Mouse (Mus musculus) ES-Bruce4 (cell line): Measurements from ENCODE around the gene Uqcc1. TPM values are rescaled to one million over a fixed set of nuclear protein-coding genes. Genes with fewer than 3 reads are reported as not detected.

Source experiments
- H3K27ac ChIP-seq: 2 replicates; pipeline ENCODE4 v1.5.1; 2012; ENCODE audit warnings: low read length, inconsistent platforms; ENCODE audit not compliant: insufficient read depth
- H3K27me3 ChIP-seq: 2 replicates; pipeline ENCODE4 v1.6.1; 2012; ENCODE audit warnings: mild to moderate bottlenecking, low read length, inconsistent platforms; ENCODE audit not compliant: control insufficient read depth, poor library complexity, insufficient read depth, severe bottlenecking
- H3K36me3 ChIP-seq: 2 replicates; pipeline ENCODE4 v1.6.1; 2012; ENCODE audit warnings: inconsistent platforms, mild to moderate bottlenecking, low read length, moderate library complexity; ENCODE audit not compliant: control insufficient read depth, poor library complexity, insufficient read depth, severe bottlenecking
- H3K4me1 ChIP-seq: one replicate; pipeline ENCODE4 v1.8.1; 2011; ENCODE audit warnings: low read length; ENCODE audit not compliant: control insufficient read depth, insufficient read depth
- H3K4me3 ChIP-seq: 2 replicates; pipeline ENCODE4 v1.5.1; 2011; ENCODE audit warnings: low read depth, mild to moderate bottlenecking, low read length
- H3K9ac ChIP-seq: 2 replicates; pipeline ENCODE4 v1.6.1; 2012; ENCODE audit warnings: low read depth, mild to moderate bottlenecking, inconsistent platforms; ENCODE audit not compliant: poor library complexity, severe bottlenecking
- H3K9me3 ChIP-seq: replicated peaks from 2 replicates; pipeline ENCODE4 v1.6.1; 2012; ENCODE audit warnings: mild to moderate bottlenecking, low read length, inconsistent platforms; ENCODE audit not compliant: control insufficient read depth, poor library complexity, insufficient read depth, severe bottlenecking
- CTCF ChIP-seq: IDR thresholded peaks from one replicate; pipeline ENCODE4 v1.8.1; 2011; ENCODE audit warnings: low read depth, low read length
- EP300 ChIP-seq: IDR thresholded peaks from 2 replicates; pipeline ENCODE4 v1.6.1; 2011; ENCODE audit warnings: low read depth, low read length; ENCODE audit not compliant: insufficient read depth
- POLR2A ChIP-seq: IDR thresholded peaks from one replicate; pipeline ENCODE4 v1.8.1; 2011; ENCODE audit warnings: low read length; ENCODE audit not compliant: insufficient read depth
- polyA plus RNA-seq: library from polyadenylated mRNA; stranded (reverse); fragments of >200 nt; gene quantifications from 2 replicates; pipeline ENCODE4 v1.2.4, GENCODE M21; 2011; ENCODE audit warnings: low read depth; ENCODE audit not compliant: missing spikeins, insufficient read depth, insufficient read length

The Uqcc1 gene
- polyA plus RNA-seq, 1 experiment: 65.2 TPM

GRCm38 (mm10) chr2:155809620-155810019 lies 120.5 kb downstream of the Uqcc1 start:
- TF ChIP-seq POLR2A: no peak
- TF ChIP-seq EP300: no peak
- no peak for TF ChIP-seq CTCF
- Histone ChIP-seq H3K27ac (no peak overlapping the region), H3K4me3 (no peak overlapping the region), H3K36me3 (no peaks in the 10 kb centered on the region), H3K27me3 (no peaks in the 10 kb centered on the region), H3K9ac (no peak overlapping the region), H3K9me3 (no peaks in the 10 kb centered on the region), H3K4me1 (no peaks in the 10 kb centered on the region)

- H3K4me3 ChIP-seq: no peak overlapping the region
- no peaks in the 10 kb centered on the region for H3K36me3 ChIP-seq
- TF ChIP-seq CTCF (no peak), EP300 (no peak), POLR2A (no peak)
- H3K27ac ChIP-seq: no peak overlapping the region
- no peaks in the 10 kb centered on the region for H3K4me1 ChIP-seq
- no peak overlapping the region for H3K9ac ChIP-seq
- no peaks in the 10 kb centered on the region for H3K27me3 ChIP-seq
- no peaks in the 10 kb centered on the region for H3K9me3 ChIP-seq
Observed at GRCm38 (mm10) chr2:155807408-155807807, 122.7 kb downstream of the Uqcc1 start.

GRCm38 (mm10) chr2:155806548-155806947 lies 123.6 kb downstream of the Uqcc1 start:
- Histone ChIP-seq H3K9ac (no peak overlapping the region), H3K9me3 (no peaks in the 10 kb centered on the region), H3K27me3 (no peaks in the 10 kb centered on the region), H3K4me3 (no peak overlapping the region), H3K36me3 (no peaks in the 10 kb centered on the region), H3K27ac (no peak overlapping the region), H3K4me1 (no peaks in the 10 kb centered on the region)
- TF ChIP-seq EP300 (no peak), CTCF (no peak), POLR2A (no peak)

- Histone ChIP-seq H3K36me3 (no peaks in the 10 kb centered on the region), H3K27me3 (no peaks in the 10 kb centered on the region), H3K4me1 (no peaks in the 10 kb centered on the region), H3K9me3 (no peaks in the 10 kb centered on the region), H3K4me3 (no peak overlapping the region), H3K27ac (no peak overlapping the region), H3K9ac (no peak overlapping the region)
- no peak for TF ChIP-seq CTCF
- no peak for TF ChIP-seq POLR2A
- TF ChIP-seq EP300: no peak
Observed at GRCm38 (mm10) chr2:155805925-155806255, 124.2 kb downstream of the Uqcc1 start.

- H3K27me3 ChIP-seq: no peaks in the 10 kb centered on the region
- no peak overlapping the region for H3K27ac ChIP-seq
- no peak overlapping the region for H3K9ac ChIP-seq
- H3K36me3 ChIP-seq: no peaks in the 10 kb centered on the region
- no peak overlapping the region for H3K4me3 ChIP-seq
- no peaks in the 10 kb centered on the region for H3K4me1 ChIP-seq
- TF ChIP-seq CTCF (no peak), POLR2A (no peak)
- no peaks in the 10 kb centered on the region for H3K9me3 ChIP-seq
Observed at GRCm38 (mm10) chr2:155805231-155805924, 124.7 kb downstream of the Uqcc1 start.

- no peak overlapping the region for H3K27ac ChIP-seq
- TF ChIP-seq CTCF: no peak
- no peak for TF ChIP-seq EP300
- no peak for TF ChIP-seq POLR2A
- H3K9ac ChIP-seq: no peak overlapping the region
- H3K4me1 ChIP-seq: no peaks in the 10 kb centered on the region
- no peaks in the 10 kb centered on the region for H3K9me3 ChIP-seq
- H3K36me3 ChIP-seq: no peaks in the 10 kb centered on the region
- no peaks in the 10 kb centered on the region for H3K27me3 ChIP-seq
- H3K4me3 ChIP-seq: no peak overlapping the region
Observed at GRCm38 (mm10) chr2:155804053-155804452, 126.1 kb downstream of the Uqcc1 start.
